Mouse (Mus musculus): ENCODE measurements around the gene Lhpp.

The Lhpp gene

DNA sequence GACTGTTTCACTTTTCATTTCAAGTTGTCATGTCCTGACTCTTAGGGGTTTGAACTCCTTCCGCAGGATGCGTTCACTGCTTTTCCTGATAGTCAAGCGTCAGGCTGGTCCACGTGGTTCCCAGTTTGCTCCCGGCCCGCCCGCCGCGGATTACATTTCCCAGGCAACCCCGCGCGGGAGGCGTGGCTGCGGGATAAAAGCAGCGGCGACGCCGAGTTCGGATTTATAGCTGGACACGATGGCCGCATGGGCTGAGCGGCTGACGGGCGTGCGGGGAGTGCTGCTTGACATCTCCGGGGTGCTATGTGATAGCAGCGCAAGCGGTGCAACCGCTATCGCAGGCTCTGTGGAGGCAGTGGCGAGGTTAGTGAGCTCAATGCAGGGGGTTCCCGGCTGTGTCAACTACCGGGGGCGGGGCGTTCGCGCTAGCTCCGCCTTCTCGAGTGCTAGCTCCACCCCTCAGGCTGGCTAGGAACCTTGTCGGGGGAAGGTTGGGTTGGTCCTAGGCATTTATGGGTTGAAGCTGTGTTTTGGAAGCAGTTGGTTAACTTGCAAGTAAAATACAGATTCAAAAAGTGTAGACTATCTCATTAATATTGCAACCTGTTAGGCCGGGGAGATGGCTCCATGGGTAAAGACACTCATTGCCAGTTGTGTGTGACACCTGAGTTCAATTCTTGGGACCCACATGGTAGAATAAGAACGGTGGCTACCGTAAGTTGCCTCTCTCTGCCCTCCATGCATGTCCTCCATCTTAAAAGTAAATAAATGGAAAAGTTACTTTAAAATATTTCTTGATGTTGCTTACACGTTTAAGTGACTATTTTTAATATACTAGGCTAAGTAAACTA is at the start of gene Lhpp:
Gene Lhpp, plus strand, starts transcription at position 171 of the 851 bp plus-strand sequence.
- peak; percentile 88 for DNase-seq

DNA sequence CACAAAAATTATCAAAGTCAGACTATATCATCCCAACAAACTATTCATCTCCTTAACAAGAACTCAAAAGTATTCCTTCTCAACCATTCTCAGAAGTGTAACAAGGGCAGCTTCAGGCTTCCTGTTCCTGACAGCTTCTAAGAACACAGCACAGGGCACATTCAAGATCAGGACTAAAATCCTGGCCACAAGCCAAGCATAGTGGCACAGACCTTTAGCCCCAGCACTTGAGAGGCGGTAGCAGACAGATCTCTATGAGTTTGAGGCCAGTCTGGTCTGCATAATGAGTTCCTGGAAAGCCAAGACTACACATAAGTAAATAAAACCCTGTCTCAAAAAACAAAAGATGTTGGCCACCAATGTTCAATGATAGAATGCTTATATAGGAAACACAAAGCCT is 44.6 kb upstream of the Lhpp start:
- peak; percentile 56 for DNase-seq

- no peak for DNase-seq
Observed at GRCm38 (mm10) chr7:132568817-132569216, 41.6 kb upstream of the Lhpp start.

GRCm38 (mm10) chr7:132570071-132570470 is 40.4 kb upstream of the Lhpp start:
- peak; percentile 69 for DNase-seq

GRCm38 (mm10) chr7:132571481-132571880 is 39.0 kb upstream of the Lhpp start:
- DNase-seq = peak; percentile 22

GRCm38 (mm10) chr7:132572738-132573137 is 37.7 kb upstream of the Lhpp start:
- no peak for DNase-seq

DNA sequence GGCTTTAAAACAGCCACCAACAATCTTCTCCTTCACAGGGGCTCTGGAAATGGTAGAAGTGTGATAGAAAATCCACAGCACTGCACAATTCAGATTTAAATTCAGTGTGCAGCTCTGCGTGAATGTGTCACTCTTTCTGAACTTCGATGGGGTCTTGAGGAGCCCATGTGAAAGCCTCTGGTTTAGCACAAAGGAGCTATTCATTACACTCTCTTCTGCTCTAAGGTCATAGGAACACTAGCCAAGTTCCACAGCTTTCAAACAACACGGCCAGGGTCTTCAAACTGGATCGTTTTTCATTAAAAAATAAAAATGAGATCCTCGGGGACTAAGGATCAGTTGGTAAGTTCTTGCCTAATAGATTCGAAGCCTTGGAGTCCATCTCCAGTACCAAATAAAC is 37.2 kb upstream of the Lhpp start:
- DNase-seq = no peak

DNA sequence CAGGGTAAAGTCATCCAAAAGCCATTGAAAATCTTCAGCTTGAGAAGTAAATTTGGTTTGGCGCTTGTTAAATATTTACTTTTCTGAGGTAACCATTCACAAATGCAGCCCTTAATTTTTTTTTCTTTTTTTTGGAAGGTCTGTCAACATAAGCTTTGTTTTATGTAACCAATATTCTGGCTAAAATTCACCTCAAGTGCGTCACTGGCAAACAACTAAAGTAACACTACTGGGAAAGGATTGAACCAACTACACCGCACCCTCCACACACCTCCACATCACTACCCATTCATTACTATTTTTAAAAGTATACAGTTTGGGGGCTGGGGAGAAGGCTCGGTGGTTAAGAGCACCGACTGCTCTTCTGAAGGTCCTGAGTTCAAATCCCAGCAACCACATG is 35.8 kb upstream of the Lhpp start:
- no peak for DNase-seq

DNA sequence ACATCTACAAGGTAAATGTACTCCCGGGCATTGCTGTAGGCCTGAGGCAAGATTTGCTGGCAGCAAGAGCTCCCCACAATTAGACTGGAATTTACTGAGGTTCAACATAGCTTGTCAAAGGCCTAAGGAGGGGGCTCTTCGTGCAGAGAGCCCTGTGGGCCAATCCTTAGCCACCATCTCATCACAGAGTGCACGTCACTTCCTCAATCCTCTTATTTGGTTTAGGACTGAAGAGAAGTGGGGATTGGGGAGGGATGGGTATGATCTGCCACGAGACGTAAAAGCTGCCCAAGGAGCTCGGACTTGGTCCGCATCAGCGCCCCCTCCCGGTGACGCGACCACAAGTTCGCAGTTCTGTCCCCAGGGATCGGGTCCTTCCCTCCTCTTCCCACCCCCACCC is 34.8 kb upstream of the Lhpp start:
- peak; percentile 90 for DNase-seq

GRCm38 (mm10) chr7:132576116-132576650 is 34.3 kb upstream of the Lhpp start, which contains the start of gene Oat:
Gene Oat, minus strand, starts transcription at chr7:132576398.
- peak; percentile 96 for DNase-seq

DNA sequence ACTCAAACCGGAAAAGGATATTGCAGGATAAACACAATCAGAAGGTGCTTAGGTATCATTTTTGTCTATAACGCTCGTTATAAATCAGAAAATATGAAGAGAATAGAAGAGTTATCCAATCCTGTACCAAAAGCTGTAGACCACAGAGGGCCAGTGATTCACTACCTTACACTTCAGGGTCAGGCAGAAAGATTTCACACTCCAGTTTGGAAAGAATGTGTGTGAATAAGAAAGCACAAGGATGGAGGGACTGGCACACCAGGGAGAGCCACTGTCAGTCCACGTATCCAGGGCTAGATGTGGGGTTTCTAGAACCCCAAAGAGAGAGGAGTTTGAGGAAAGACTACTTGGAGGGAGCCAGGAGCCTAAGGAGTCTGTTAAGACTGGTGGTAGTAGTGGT is 33.5 kb upstream of the Lhpp start:
- no peak for DNase-seq

DNA sequence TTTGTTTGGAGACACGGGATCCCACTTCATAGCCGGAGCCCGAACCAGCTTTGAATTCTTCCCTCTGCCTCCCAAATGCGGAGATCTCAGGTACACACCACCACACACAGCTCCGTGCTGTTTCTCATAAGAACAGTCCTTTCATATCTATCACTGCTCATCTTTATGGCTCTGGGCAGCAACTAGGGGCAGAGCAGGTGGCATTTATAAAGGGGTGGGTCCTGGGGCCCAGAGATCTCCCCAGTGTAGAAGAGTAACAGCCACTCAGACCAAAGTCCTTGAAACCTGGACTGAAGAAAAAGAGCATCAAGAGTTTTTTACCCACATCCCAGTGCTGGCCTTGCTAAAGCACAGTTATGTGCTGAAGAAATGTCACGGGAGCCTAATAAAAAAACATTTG is 29.9 kb upstream of the Lhpp start:
- DNase-seq = no peak

DNA sequence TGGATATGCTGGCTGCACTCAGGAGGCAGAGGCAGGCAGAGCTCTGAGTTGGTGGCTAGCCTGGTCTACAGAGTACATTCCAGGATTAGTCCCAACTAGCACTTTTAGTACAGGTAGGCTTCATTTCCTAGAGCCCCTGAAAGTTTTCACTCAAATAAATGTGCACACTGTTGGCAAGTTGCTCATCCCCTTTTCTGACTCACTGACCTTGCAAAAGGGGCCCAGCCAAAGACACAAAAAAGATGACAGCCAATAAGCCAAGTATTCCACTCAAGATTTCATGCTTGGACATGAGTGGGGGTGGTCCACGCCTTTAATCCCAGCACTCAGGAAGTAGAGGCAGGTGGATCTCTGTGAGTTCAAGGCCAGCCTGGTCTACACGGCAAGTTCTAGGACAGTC is 29.0 kb upstream of the Lhpp start:
- DNase-seq = no peak

DNA sequence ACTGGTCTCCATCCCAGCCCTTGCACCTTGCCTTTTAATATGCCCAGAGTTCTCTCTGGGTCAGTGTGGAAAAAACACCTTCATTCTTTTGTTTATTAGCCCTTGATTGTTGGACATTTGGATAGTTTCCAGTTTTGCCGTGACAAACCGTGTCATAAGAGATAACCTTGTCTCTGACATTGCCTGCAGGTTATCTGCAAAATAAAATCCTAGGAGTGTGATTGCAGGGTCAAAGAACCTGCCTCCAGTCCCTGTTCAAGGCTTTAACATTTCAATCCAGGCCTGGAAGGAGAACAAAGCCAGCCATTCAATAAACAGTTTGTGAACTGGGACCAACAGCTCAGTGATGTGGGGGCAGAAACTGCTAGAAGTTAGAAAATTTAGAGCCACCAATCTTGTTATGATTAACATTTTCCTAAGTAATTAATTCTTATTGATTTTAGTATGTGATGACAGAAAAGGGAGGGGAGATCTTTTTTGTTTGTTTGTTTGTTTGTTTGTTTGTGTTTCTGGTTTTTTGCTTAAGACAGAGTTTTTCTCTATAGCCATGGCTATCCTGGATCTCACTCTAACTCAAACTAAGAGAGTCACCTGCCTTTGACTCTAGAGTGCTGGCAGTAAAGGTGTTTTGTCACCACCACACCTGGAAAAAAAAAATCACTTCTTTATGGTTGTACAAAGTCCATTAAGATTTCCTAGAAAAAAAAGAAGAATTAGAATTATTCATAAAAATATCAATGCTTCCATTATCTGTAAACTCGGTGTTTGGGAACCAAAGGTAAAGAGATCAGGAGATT is 24.5 kb upstream of the Lhpp start:
- no peak for DNase-seq

DNA sequence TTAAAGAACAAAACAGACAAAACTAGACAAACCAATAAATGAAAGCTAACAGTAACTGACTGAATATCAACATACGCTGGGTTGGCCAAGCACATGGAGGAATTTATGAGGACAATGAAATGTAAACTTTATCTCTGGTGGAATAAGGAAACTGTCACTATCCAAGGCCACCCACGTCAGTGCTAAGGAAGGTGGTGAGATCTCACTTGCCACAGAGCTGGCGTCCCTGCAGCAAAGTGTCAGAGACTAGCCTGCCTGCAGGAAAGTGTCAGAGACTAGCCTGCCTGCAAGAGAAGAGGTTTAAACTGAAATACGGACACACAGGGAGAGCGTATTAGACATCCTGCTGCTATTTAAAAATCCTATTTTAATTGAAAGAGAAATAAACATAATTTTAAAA is 23.3 kb upstream of the Lhpp start:
- DNase-seq = no peak

DNA sequence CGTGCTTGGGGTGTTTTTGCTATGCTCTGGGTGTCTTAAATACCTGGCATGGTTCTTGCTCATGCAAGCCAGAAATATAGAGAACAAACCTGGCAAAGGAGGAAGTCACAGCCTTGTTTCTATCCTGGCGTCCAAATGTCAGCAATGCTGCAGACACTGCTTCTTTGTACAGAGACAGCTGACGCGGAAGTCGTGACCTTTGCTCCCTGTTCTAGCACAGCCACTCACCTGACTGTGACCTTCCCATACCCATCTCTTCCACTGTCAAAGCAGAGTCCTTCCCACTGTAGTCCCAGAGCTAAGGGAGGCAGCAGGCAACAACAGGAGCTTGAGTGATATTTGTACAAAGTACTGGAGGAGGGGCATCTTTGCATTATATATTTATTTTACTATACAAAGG is 20.8 kb upstream of the Lhpp start:
- no peak for DNase-seq

- DNase-seq = no peak
Observed at GRCm38 (mm10) chr7:132593762-132594161, 16.7 kb upstream of the Lhpp start.

GRCm38 (mm10) chr7:132594325-132594724 is 16.1 kb upstream of the Lhpp start:
- no peak for DNase-seq

DNA sequence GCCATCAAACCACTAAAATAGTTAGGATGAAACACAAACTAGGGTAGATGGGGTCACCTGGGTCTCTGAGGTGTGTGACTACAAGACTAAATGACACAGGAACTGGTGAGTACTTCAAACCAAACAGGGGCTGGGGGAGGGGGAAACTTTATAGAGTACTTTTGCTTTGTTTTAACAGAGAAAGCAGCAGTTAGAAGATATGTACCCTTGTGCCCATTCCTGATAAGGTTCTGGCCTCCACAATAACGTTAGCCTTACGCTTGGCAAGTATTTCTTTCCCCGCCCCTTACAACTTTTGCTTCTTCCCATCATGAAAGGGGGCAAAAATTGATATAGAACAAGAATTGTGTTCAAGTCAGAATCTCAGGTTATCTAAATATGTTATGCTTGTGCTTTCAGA is 14.7 kb upstream of the Lhpp start:
- no peak for DNase-seq

- no peak for DNase-seq
Observed at GRCm38 (mm10) chr7:132596557-132597250, 13.7 kb upstream of the Lhpp start.

DNA sequence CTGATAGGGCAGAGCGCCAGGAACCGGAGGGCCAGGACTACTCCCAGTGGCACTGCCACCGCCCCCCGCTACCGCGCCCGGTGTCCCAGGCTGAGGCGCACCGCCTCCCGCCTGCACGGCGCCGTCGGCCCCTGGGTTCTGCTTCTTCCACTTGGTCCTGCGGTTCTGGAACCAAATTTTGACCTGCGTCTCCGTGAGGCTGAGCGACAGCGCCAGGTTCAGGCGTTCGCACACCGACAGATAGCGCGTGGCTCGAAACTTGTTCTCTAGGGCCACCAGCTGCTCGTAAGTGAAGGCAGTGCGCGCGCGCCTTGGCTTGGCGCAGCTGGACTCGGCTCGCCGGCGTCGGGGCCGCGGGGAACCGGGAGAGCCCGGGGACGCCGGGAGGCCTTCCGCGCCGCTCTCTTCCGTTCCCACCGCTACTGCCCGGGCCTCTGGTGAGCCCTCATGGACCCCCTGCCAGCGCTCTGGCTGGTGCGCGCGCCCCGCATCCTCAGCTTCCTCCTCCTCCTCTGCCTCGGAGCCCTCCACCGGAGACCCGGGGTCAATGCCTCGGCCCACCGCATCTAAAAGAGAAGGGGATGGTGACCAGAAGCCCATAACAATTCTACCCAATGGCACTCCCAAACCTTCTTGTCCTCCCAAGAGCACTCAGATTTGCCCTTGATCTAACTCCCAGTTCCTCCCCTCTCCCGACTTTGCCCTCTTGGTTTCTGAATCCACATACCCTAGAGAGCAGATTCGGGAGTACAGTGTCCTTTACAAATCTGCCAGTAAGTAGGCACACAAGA is 13.0 kb upstream of the Lhpp start:
- DNase-seq = peak; percentile 36
